Mouse (Mus musculus): ENCODE measurements around the gene Acads. TPM values are rescaled to one million over a fixed set of nuclear protein-coding genes. Genes with fewer than 3 reads are reported as not detected.

Acads gene
- polyA plus RNA-seq, 1 experiment from 2014 or later = 107 TPM

GRCm38 (mm10) chr5:115071096-115071901, 47.8 kb downstream of the Acads start:
- WGBS = 75% methylated on average over 11 of the region's 11 CpGs
- peaks cover 15% of the 10 kb centered on the region for H3K36me3 ChIP-seq
- H3K4me1 ChIP-seq = peaks cover 46% of the 10 kb centered on the region
- H3K27ac ChIP-seq = peak overlapping the region; percentile 67; the same call in 1 of the 2 replicates
- H3K27me3 ChIP-seq (ENCODE audit: insufficient read depth, poor library complexity, severe bottlenecking) = no peaks in the 10 kb centered on the region
- H3K9me3 ChIP-seq = no peaks in the 10 kb centered on the region
- peak; percentile 84 for DNase-seq (ENCODE audit: low spot score)
- H3K4me3 ChIP-seq = no peak overlapping the region

GRCm38 (mm10) chr5:115070457-115070856, 48.7 kb downstream of the Acads start:
- no peak for DNase-seq (ENCODE audit: low spot score)
- H3K4me3 ChIP-seq = no peak overlapping the region
- WGBS = 91% methylated on average over 2 of the region's 2 CpGs
- 0 out of 2 replicates have a peak overlapping the region, but pooled peaks have one; percentile 22 for H3K27ac ChIP-seq
- no peaks in the 10 kb centered on the region for H3K9me3 ChIP-seq
- H3K27me3 ChIP-seq (ENCODE audit: insufficient read depth, poor library complexity, severe bottlenecking) = no peaks in the 10 kb centered on the region
- peaks cover 10% of the 10 kb centered on the region for H3K36me3 ChIP-seq
- H3K4me1 ChIP-seq = peaks cover 55% of the 10 kb centered on the region

GRCm38 (mm10) chr5:115069611-115070010, 49.5 kb downstream of the Acads start:
- Histone ChIP-seq H3K36me3 (0 out of 2 replicates have a peak, but pooled peaks cover 1% of the 10 kb centered on the region), H3K9me3 (no peaks in the 10 kb centered on the region), H3K4me1 (peaks cover 56% of the 10 kb centered on the region), H3K4me3 (no peak overlapping the region), H3K27ac (no peak overlapping the region), H3K27me3 (ENCODE audit: insufficient read depth, poor library complexity, severe bottlenecking) (no peaks in the 10 kb centered on the region)
- no peak for DNase-seq (ENCODE audit: low spot score)
- 85% methylated on average over 3 of the region's 3 CpGs for WGBS

GRCm38 (mm10) chr5:115068671-115069421, 50.3 kb downstream of the Acads start:
- DNase-seq (ENCODE audit: low spot score) = no peak
- H3K9me3 ChIP-seq = no peaks in the 10 kb centered on the region
- peak overlapping the region; percentile 25; the same call in 1 of the 2 replicates for H3K27ac ChIP-seq
- no peak overlapping the region for H3K4me3 ChIP-seq
- H3K27me3 ChIP-seq (ENCODE audit: insufficient read depth, poor library complexity, severe bottlenecking) = no peaks in the 10 kb centered on the region
- 85% methylated on average over 11 of the region's 11 CpGs for WGBS
- peaks cover 56% of the 10 kb centered on the region for H3K4me1 ChIP-seq
- H3K36me3 ChIP-seq = peaks cover 4% of the 10 kb centered on the region; the same call in 1 of the 2 replicates

- no peaks in the 10 kb centered on the region for H3K27me3 ChIP-seq (ENCODE audit: insufficient read depth, poor library complexity, severe bottlenecking)
- no peaks in the 10 kb centered on the region for H3K9me3 ChIP-seq
- H3K27ac ChIP-seq = no peak overlapping the region
- H3K4me1 ChIP-seq = peaks cover 43% of the 10 kb centered on the region
- DNase-seq (ENCODE audit: low spot score) = no peak
- H3K36me3 ChIP-seq = peaks cover 18% of the 10 kb centered on the region
- 52% methylated on average over 4 of the region's 4 CpGs for WGBS
- H3K4me3 ChIP-seq = no peak overlapping the region
Measured at GRCm38 (mm10) chr5:115066245-115066644, 52.9 kb downstream of the Acads start.

GRCm38 (mm10) chr5:115063391-115063790, 55.8 kb downstream of the Acads start:
- DNase-seq (ENCODE audit: low spot score) = no peak
- WGBS = 92% methylated on average over 7 of the region's 7 CpGs
- H3K9me3 ChIP-seq = no peaks in the 10 kb centered on the region
- H3K4me3 ChIP-seq = no peak overlapping the region
- H3K36me3 ChIP-seq = peaks cover 18% of the 10 kb centered on the region
- H3K4me1 ChIP-seq = peaks cover 46% of the 10 kb centered on the region
- H3K27ac ChIP-seq = no peak overlapping the region
- H3K27me3 ChIP-seq (ENCODE audit: insufficient read depth, poor library complexity, severe bottlenecking) = no peaks in the 10 kb centered on the region

- H3K9me3 ChIP-seq = no peaks in the 10 kb centered on the region
- no peak for DNase-seq (ENCODE audit: low spot score)
- WGBS = 80% methylated on average over 1 of the region's 1 CpGs
- peaks cover 18% of the 10 kb centered on the region for H3K36me3 ChIP-seq
- no peak overlapping the region for H3K27ac ChIP-seq
- no peak overlapping the region for H3K4me3 ChIP-seq
- no peaks in the 10 kb centered on the region for H3K27me3 ChIP-seq (ENCODE audit: insufficient read depth, poor library complexity, severe bottlenecking)
- peaks cover 39% of the 10 kb centered on the region for H3K4me1 ChIP-seq
Measured at GRCm38 (mm10) chr5:115062566-115062965, 56.6 kb downstream of the Acads start.

GRCm38 (mm10) chr5:115060977-115061376, 58.2 kb downstream of the Acads start:
- DNase-seq (ENCODE audit: low spot score) = no peak
- H3K4me1 ChIP-seq = peaks cover 26% of the 10 kb centered on the region
- peaks cover 21% of the 10 kb centered on the region for H3K36me3 ChIP-seq
- H3K9me3 ChIP-seq = no peaks in the 10 kb centered on the region
- H3K27me3 ChIP-seq (ENCODE audit: insufficient read depth, poor library complexity, severe bottlenecking) = no peaks in the 10 kb centered on the region
- WGBS = 80% methylated on average over 3 of the region's 3 CpGs
- H3K27ac ChIP-seq = no peak overlapping the region
- H3K4me3 ChIP-seq = no peak overlapping the region

Other genes with a start within 250 kb of the Acads start
- 1.1 and 1.7 TPM in 2 replicates for gene Oasl2, start 222.4 kb downstream of the Acads start, polyA plus RNA-seq (2016; fragmentation: Nextera tagmentation; extraction: Ambion mirVana)
- gene Oasl1, start 196.1 kb downstream of the Acads start, polyA plus RNA-seq (2016; fragmentation: Nextera tagmentation; extraction: Ambion mirVana) = 0.31 TPM in 1 of 2 replicates, not detected in the other
- 30.1 and 33.0 TPM in 2 replicates for gene 2210016L21Rik, start 177.2 kb downstream of the Acads start, polyA plus RNA-seq (2016; fragmentation: Nextera tagmentation; extraction: Ambion mirVana)
- 0.11 and 1.9 TPM in 2 replicates for gene Hnf1a, start 148.3 kb downstream of the Acads start, polyA plus RNA-seq (2016; fragmentation: Nextera tagmentation; extraction: Ambion mirVana)
- 6.9 and 11.5 TPM in 2 replicates for gene Sppl3, start 108.2 kb downstream of the Acads start, polyA plus RNA-seq (2016; fragmentation: Nextera tagmentation; extraction: Ambion mirVana)
- 13.7 and 15.7 TPM in 2 replicates for gene Gm10401, start 21.1 kb downstream of the Acads start, polyA plus RNA-seq (2016; fragmentation: Nextera tagmentation; extraction: Ambion mirVana)
- 25.7 and 35.8 TPM in 2 replicates for gene Unc119b, start 15.6 kb upstream of the Acads start, polyA plus RNA-seq (2016; fragmentation: Nextera tagmentation; extraction: Ambion mirVana)
- 110 and 113 TPM in 2 replicates for gene Mlec, start 38.8 kb upstream of the Acads start, polyA plus RNA-seq (2016; fragmentation: Nextera tagmentation; extraction: Ambion mirVana)
- 0.79 and 1.2 TPM in 2 replicates for gene Cabp1, start 75.0 kb upstream of the Acads start, polyA plus RNA-seq (2016; fragmentation: Nextera tagmentation; extraction: Ambion mirVana)
- gene Pop5, start 116.5 kb upstream of the Acads start, polyA plus RNA-seq (2016; fragmentation: Nextera tagmentation; extraction: Ambion mirVana) = 88.7 and 117 TPM in 2 replicates
- gene Rnf10, start 153.6 kb upstream of the Acads start, polyA plus RNA-seq (2016; fragmentation: Nextera tagmentation; extraction: Ambion mirVana) = 102 and 117 TPM in 2 replicates
- gene Coq5, start 160.3 kb upstream of the Acads start, polyA plus RNA-seq (2016; fragmentation: Nextera tagmentation; extraction: Ambion mirVana) = 78.2 and 87.8 TPM in 2 replicates
- 1,455 and 1,701 TPM in 2 replicates for gene Dynll1, start 181.7 kb upstream of the Acads start, polyA plus RNA-seq (2016; fragmentation: Nextera tagmentation; extraction: Ambion mirVana)
- gene Srsf9, start 207.8 kb upstream of the Acads start, polyA plus RNA-seq (2016; fragmentation: Nextera tagmentation; extraction: Ambion mirVana) = 154 and 293 TPM in 2 replicates
- gene Gatc, start 221.8 kb upstream of the Acads start, polyA plus RNA-seq (2016; fragmentation: Nextera tagmentation; extraction: Ambion mirVana) = 22.8 and 25.8 TPM in 2 replicates
- gene Triap1, start 221.9 kb upstream of the Acads start, polyA plus RNA-seq (2016; fragmentation: Nextera tagmentation; extraction: Ambion mirVana) = 40.3 and 46.7 TPM in 2 replicates
- 1,049 and 1,325 TPM in 2 replicates for gene Cox6a1, start 229.6 kb upstream of the Acads start, polyA plus RNA-seq (2016; fragmentation: Nextera tagmentation; extraction: Ambion mirVana)

Measured in heart, embryonic 10.5 days (tissue).